Mouse (Mus musculus): ENCODE results near the gene Prx.
A peak's percentile ranks its signal among the peaks of the same experiment; 100 is the strongest.

Gene Prx

GRCm38 (mm10) chr7:27499036-27499435 is at the start of gene Prx:
Prx (plus strand) TSS chr7:27499324.
- no peak for DNase-seq

GRCm38 (mm10) chr7:27451359-27451758 is 47.8 kb upstream of the Prx start:
- no peak for DNase-seq

- DNase-seq = no peak
These were observed 46.8 kb upstream of the Prx start for GRCm38 (mm10) chr7:27452206-27452770.

GRCm38 (mm10) chr7:27454461-27455121 is 44.5 kb upstream of the Prx start:
- DNase-seq = no peak

GRCm38 (mm10) chr7:27455273-27455672 is 43.9 kb upstream of the Prx start:
- no peak for DNase-seq

GRCm38 (mm10) chr7:27458614-27459013 is 40.5 kb upstream of the Prx start:
- no peak for DNase-seq

- no peak for DNase-seq
These were observed 39.5 kb upstream of the Prx start for GRCm38 (mm10) chr7:27459640-27460039.

- no peak for DNase-seq
These were observed 38.6 kb upstream of the Prx start for GRCm38 (mm10) chr7:27460477-27460876.

- DNase-seq = no peak
These were observed 31.5 kb upstream of the Prx start for GRCm38 (mm10) chr7:27467648-27468047.

GRCm38 (mm10) chr7:27471390-27472120 is 27.6 kb upstream of the Prx start:
- DNase-seq = no peak

- peak; percentile 44 for DNase-seq
These were observed 26.5 kb upstream of the Prx start for GRCm38 (mm10) chr7:27472596-27472995.

- peak; percentile 97 for DNase-seq
These were observed 25.8 kb upstream of the Prx start, which contains the start of gene Sertad3 for GRCm38 (mm10) chr7:27473156-27473834. Sertad3 (plus strand) TSS chr7:27473768.

- no peak for DNase-seq
These were observed 25.2 kb upstream of the Prx start for GRCm38 (mm10) chr7:27473835-27474489.

- DNase-seq = peak; percentile 90
These were observed 24.6 kb upstream of the Prx start for GRCm38 (mm10) chr7:27474490-27474954.

- no peak for DNase-seq
These were observed 23.5 kb upstream of the Prx start for GRCm38 (mm10) chr7:27475596-27475995.

GRCm38 (mm10) chr7:27476098-27476635 is 23.0 kb upstream of the Prx start:
- DNase-seq = no peak

- no peak for DNase-seq
These were observed 20.6 kb upstream of the Prx start for GRCm38 (mm10) chr7:27478561-27478960.

GRCm38 (mm10) chr7:27479750-27480149 is 19.4 kb upstream of the Prx start:
- DNase-seq = no peak

GRCm38 (mm10) chr7:27480506-27480905 is 18.6 kb upstream of the Prx start:
- DNase-seq = no peak

GRCm38 (mm10) chr7:27480927-27481626 is 18.0 kb upstream of the Prx start:
- DNase-seq = no peak

- DNase-seq = peak; percentile 76
These were observed 17.5 kb upstream of the Prx start for GRCm38 (mm10) chr7:27481627-27481969.

GRCm38 (mm10) chr7:27483860-27484259 is 15.3 kb upstream of the Prx start:
- DNase-seq = no peak
